Mouse (Mus musculus) forebrain, embryonic 15.5 days (tissue): Measurements from ENCODE around the gene Zfp850. TPM values are rescaled to one million over a fixed set of nuclear protein-coding genes. Genes with fewer than 3 reads are reported as not detected.

Experiments
- ATAC-seq: fragments of 200-750 bp; cut with Nextera tagmentation; replicated peaks from 2 replicates; pipeline ENCODE4 v1.8.0; 2017; ENCODE audit warnings: mild to moderate bottlenecking, moderate TSS enrichment, moderate library complexity
- H3K27ac ChIP-seq: fragments of 300-500 bp; sonication (generic); replicated peaks from 2 replicates; pipeline ENCODE4 v1.5.1; 2015; ENCODE audit warnings: mild to moderate bottlenecking, inconsistent platforms
- H3K27me3 ChIP-seq: fragments of 300-500 bp; sonication (generic); 2 replicates; pipeline ENCODE4 v1.6.1; 2015; ENCODE audit warnings: inconsistent platforms
- H3K36me3 ChIP-seq: fragments of 300-500 bp; sonication (generic); 2 replicates; pipeline ENCODE4 v1.6.1; 2015; ENCODE audit warnings: mild to moderate bottlenecking, inconsistent platforms
- H3K4me1 ChIP-seq: fragments of 300-500 bp; sonication (generic); 2 replicates; pipeline ENCODE4 v1.6.1; 2015; ENCODE audit warnings: inconsistent platforms
- H3K4me2 ChIP-seq: fragments of 300-500 bp; sonication (generic); replicated peaks from 2 replicates; pipeline ENCODE4 v1.6.1; 2015; ENCODE audit warnings: mild to moderate bottlenecking, inconsistent platforms
- H3K4me3 ChIP-seq: fragments of 300-500 bp; sonication (generic); 2 replicates; pipeline ENCODE4 v1.5.1; 2015; ENCODE audit warnings: mild to moderate bottlenecking, inconsistent platforms
- H3K9ac ChIP-seq: fragments of 300-500 bp; sonication (generic); replicated peaks from 2 replicates; pipeline ENCODE4 v1.6.1; 2015; ENCODE audit warnings: mild to moderate bottlenecking, inconsistent platforms
- H3K9me3 ChIP-seq: fragments of 300-500 bp; sonication (generic); 2 replicates; pipeline ENCODE4 v1.6.1; 2016; ENCODE audit warnings: inconsistent platforms
- WGBS: fragments of 180-500 bp; shearing (Covaris S2); methylation state at CpG from one replicate; pipeline ENCODE4 v1.1.7; 2015; ENCODE audit warnings: mixed read lengths; 5-methylcytosine and 5-hydroxymethylcytosine counted together
- polyA plus RNA-seq: library from polyadenylated mRNA; unstranded; fragments of >200 nt; fragmentation: Nextera tagmentation; extraction: Ambion mirVana; gene quantifications from 2 replicates; pipeline ENCODE4 v1.2.1, GENCODE M21; 2015

Gene Zfp850
- 6.4 and 7.1 TPM in 2 replicates for polyA plus RNA-seq

DNA sequence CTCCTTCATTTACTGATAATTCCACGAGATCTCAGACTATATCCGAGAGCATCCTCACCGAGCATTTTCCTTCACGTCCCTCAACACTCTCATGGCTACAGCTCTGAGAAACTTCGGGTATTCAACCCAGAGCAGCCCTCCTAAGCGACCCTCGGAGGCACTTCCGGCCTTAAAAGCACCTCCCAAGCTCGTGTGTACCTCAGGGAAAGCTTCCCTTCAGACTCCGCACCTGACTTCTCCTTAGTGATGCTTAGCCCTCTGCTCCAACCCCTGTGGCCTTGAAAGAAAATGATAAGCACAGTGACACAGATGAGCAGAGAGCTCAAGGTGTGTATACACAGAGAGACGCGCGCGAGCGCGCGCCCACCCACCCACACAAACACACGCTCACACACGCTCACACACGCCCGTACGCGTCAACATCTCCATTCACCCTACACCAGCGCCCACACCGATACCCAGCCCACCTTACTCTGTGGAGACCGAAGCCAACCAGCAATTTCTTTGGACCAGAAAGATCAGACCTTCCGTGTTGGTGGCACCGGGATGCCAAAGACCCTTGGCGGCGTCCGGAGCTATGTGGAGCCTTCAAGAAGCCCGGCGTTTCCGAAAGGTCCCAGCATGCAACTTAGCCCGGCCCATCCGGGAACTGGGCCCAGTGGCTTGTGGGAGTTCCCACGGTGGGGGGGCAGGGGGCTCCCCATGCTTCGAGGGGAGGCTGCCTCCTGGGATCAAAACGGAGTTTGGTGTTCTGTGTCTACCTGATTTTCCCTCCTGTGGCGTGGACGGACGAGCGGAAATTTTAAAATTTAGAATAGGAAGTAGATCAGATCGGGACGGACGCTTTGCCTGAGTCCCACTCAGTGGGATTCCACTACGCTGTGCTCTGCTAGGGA lies at the start of gene Zfp850:
Gene Zfp850 (minus strand): TSS at position 567 of the 896 bp plus-strand sequence.
- H3K4me2 ChIP-seq = peak within 1 kb of the TSS; percentile 68
- WGBS = under 1% methylated on average over 47 of the region's 47 CpGs
- peak within 1 kb of the TSS; percentile 62 for H3K4me3 ChIP-seq

DNA sequence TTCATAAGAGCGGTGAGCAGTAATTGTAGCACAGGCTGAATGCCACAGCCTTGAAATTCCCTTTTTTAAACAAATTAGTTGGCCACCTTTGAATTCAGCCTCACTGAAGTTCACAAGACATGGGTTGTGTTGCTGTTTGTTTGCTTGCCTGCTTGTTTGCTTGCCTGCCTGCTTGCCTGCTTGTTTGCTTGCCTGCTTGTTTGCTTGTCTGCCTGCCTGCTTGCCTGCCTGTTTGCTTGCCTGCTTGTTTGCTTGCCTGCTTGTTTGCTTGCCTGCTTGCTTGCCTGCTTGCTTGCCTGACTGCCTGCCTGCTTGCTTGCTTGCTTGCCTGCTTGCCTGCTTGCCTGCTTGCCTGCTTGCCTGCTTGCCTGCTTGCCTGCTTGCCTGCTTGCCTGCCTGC lies 46.1 kb upstream of the Zfp850 start:
- no peaks in the 10 kb centered on the region for H3K36me3 ChIP-seq
- no peaks in the 10 kb centered on the region for H3K4me1 ChIP-seq
- 81% methylated on average over 1 of the region's 1 CpGs for WGBS
- no peaks in the 10 kb centered on the region for H3K27me3 ChIP-seq
- no peak for ATAC-seq
- H3K27ac ChIP-seq = no peak overlapping the region
- H3K4me3 ChIP-seq = no peak overlapping the region
- no peaks in the 10 kb centered on the region for H3K9me3 ChIP-seq
- no peak overlapping the region for H3K9ac ChIP-seq
- no peak overlapping the region for H3K4me2 ChIP-seq

More for the DNA sequence above, at the start of gene Zfp850:
- peak; percentile 93 for ATAC-seq
- no peaks in the 10 kb centered on the region for H3K9me3 ChIP-seq
- peaks cover 13% of the 10 kb centered on the region for H3K4me1 ChIP-seq
- H3K9ac ChIP-seq = peak within 1 kb of the TSS; percentile 66
- peak within 1 kb of the TSS; percentile 66 for H3K27ac ChIP-seq
- peaks cover 3% of the 10 kb centered on the region for H3K36me3 ChIP-seq
- no peaks in the 10 kb centered on the region for H3K27me3 ChIP-seq

DNA sequence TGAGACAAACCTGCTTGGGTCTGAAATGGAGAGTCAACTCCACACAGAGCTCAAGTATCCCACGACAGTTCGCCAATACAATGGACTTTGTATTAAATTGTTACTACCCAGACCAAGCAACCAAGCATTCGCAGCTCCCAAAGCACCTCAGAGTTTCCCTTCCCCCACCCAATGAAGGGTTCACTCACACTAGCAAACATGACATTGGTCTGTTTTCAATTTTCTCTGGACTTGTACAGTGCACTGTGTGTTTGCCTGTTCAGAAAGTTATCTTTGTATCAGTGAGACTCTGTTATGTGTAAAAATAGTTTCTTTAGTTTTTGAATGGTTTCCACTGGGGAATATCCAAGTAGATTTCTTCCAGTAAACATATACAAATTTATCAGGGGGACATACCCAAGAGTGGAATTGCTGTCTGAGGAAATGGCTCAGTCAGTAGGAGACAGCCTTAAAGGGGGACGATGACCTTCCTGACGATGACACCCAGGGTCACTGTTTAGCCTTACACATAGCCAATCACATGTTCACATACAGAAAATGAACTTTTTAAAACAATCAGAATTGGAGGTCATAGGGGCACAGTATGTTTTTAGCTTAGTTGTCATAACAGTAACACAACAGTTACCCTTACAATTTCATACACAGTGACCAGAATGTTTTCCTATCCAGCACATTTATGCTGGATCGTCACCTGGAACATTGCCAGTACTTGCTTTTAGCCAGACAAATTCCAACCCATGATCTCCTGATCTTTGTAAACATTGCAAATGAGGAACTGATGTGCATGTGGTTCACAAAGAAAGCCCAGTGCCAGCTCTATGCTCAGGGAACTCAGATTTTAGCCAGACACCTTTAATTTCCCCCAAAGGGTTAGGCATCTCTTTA lies 39.4 kb upstream of the Zfp850 start:
- Histone ChIP-seq H3K27ac (no peak overlapping the region), H3K9me3 (no peaks in the 10 kb centered on the region), H3K9ac (no peak overlapping the region), H3K4me1 (peaks cover 12% of the 10 kb centered on the region), H3K36me3 (peaks cover 5% of the 10 kb centered on the region), H3K4me2 (no peak overlapping the region), H3K27me3 (no peaks in the 10 kb centered on the region; the same call in 1 of the 2 replicates), H3K4me3 (no peak overlapping the region)
- no peak for ATAC-seq
- 84% methylated on average over 6 of the region's 6 CpGs for WGBS

DNA sequence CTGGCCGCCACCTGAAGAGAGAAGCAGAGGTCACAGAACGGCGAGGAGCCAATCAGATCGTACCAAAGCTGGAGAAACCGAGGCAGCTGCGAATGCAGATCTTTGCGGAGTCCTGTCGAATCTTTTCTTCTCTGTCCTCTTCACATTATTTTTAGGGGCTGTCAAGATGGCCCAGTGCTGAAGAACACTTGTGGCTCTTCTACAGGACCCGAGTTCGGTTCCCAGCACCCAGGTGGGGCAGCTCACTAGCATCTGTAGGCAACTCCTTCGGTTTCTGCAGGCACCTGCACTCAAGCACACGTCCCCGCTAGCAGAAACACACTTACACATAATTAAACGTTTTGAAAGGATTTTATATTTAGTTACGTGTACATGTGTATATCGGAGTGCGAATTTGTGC lies 36.7 kb upstream of the Zfp850 start:
- H3K4me1 ChIP-seq = peaks cover 13% of the 10 kb centered on the region
- H3K27me3 ChIP-seq = no peaks in the 10 kb centered on the region; the same call in 1 of the 2 replicates
- H3K27ac ChIP-seq = no peak overlapping the region
- WGBS = 59% methylated on average over 17 of the region's 17 CpGs
- H3K36me3 ChIP-seq = peaks cover 30% of the 10 kb centered on the region
- peak; percentile 4 for ATAC-seq
- H3K9ac ChIP-seq = no peak overlapping the region
- no peaks in the 10 kb centered on the region for H3K9me3 ChIP-seq
- peak overlapping the region; percentile 92; the same call in 1 of the 2 replicates for H3K4me3 ChIP-seq
- peak overlapping the region; percentile 82 for H3K4me2 ChIP-seq

DNA sequence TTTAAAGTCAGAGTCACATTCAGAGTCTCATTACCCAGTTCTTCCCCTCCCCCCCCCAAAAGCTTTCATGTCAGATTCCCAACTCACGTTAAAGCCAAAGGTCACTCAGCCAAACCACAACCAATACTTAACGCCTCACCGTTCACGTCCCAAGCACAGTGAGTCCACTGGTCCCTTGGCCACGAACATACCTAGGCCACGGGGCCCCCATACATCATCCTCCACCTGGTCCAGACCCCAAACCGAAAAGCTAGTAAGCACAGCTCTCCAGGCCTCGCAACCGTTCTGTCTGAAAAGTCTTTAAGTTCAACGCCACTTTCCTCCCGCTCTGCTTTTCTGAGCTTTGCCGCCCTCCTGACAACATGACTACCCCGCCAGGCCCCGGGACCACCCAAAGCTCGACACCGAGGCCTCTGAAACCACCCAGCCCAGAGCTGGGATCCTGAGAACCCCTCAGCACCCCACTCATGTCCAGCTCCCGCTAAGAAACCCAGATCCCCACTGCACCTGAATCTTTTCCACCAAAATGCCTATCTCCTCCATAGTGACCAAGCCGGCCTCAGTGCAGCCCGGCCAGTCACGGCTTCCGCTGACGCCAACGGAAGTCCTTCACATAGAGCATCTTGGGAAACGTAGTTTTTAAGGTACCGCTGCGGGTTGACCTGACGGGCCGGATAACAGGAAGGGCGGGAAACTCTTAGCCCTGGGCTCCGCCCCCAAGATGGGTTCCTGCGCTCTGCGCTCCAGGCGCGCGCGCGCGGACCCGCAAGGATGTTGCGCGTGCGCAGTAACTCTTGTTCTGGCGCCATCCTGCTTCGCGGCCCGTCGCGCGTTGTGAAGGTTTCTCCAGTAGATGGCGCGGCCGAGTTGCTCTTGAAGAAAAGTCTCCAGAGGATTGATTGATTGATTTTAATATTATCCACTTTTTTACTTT lies 35.8 kb upstream of the Zfp850 start, which contains the start of gene Psmc4:
Gene Psmc4 (minus strand): TSS at position 626 of the 934 bp plus-strand sequence.
- no peaks in the 10 kb centered on the region; the same call in 1 of the 2 replicates for H3K27me3 ChIP-seq
- H3K36me3 ChIP-seq = peaks cover 39% of the 10 kb centered on the region
- H3K4me1 ChIP-seq = peaks cover 13% of the 10 kb centered on the region
- peak within 1 kb of the TSS; percentile 62 for H3K27ac ChIP-seq
- peak within 1 kb of the TSS; percentile 82 for H3K4me2 ChIP-seq
- peak; percentile 98 for ATAC-seq
- WGBS = under 1% methylated on average over 52 of the region's 52 CpGs
- H3K9ac ChIP-seq = peak within 1 kb of the TSS; percentile 93
- no peaks in the 10 kb centered on the region for H3K9me3 ChIP-seq
- H3K4me3 ChIP-seq = peak within 1 kb of the TSS; percentile 92

DNA sequence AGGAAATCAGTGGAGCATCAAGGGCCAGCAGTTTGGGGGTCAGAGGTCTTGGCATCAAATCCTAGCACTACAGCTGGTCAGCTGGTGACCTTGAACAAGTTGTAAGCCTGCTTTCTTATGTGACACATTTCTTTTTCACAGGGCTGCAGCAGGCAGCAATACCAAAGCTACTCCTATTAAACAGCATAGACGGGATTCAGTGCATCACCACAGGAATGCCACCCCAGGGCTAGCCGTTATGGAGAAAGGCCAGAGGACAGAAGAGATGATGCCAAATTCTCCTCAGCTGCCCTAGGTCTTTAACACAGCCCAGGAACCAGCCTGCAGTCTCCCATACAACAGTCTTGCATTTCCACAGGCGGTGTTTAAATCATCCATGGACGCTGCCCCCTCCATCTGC lies 30.6 kb upstream of the Zfp850 start:
- H3K9ac ChIP-seq = no peak overlapping the region
- 90% methylated on average over 4 of the region's 4 CpGs for WGBS
- no peaks in the 10 kb centered on the region for H3K9me3 ChIP-seq
- no peak for ATAC-seq
- no peak overlapping the region for H3K4me3 ChIP-seq
- no peak overlapping the region for H3K4me2 ChIP-seq
- H3K4me1 ChIP-seq = peaks cover 13% of the 10 kb centered on the region
- no peak overlapping the region for H3K27ac ChIP-seq
- peaks cover 86% of the 10 kb centered on the region for H3K36me3 ChIP-seq
- H3K27me3 ChIP-seq = no peaks in the 10 kb centered on the region

DNA sequence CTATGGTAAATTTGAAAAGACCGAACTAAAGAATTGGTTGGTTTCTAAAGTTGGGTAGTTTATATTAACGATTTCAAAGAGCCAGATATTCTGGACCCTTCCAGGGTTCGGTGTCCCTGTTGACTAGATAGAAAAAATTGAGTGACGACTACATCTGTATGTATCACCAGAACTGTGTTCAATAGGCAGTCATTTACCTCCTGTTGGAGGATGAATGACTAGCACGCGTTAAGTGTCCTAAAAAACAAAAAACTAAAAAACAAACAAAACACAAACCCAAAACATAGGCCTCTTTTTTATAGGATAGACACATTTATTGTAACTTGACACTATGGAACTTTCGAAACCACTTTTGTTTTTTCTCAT lies 513 bp upstream of the Zfp850 start:
- Histone ChIP-seq H3K9me3 (no peaks in the 10 kb centered on the region), H3K27me3 (no peaks in the 10 kb centered on the region), H3K4me1 (peaks cover 13% of the 10 kb centered on the region), H3K9ac (peak overlapping the region; percentile 66), H3K36me3 (peaks cover 3% of the 10 kb centered on the region), H3K4me2 (peak overlapping the region; percentile 68), H3K27ac (peak overlapping the region; percentile 66; the same call in 1 of the 2 replicates), H3K4me3 (peak overlapping the region; percentile 62)
- WGBS = 20% methylated on average over 7 of the region's 7 CpGs
- ATAC-seq = peak; percentile 43; the same call in 1 of the 2 replicates

DNA sequence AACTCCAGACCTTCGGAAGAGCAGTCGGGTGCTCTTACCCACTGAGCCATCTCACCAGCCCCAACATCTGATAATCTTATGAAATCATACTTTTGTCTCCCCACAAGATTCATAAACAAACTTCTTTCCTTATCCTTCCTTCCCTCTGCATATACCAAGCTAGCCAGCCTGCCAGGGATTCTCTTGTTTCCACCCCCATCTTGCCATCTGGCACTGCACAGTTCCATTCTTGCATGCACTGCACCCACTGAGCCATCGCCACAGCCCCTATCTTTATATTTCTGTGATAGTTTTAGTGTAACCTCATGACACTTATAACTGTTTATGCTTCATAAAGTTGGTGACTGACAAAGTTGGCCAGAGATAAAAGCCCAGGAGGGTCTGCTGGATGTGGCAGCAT lies 3.6 kb downstream of the Zfp850 start:
- Histone ChIP-seq H3K4me3 (no peak overlapping the region), H3K4me2 (no peak overlapping the region), H3K27ac (no peak overlapping the region), H3K36me3 (peaks cover 16% of the 10 kb centered on the region), H3K27me3 (no peaks in the 10 kb centered on the region), H3K9me3 (no peaks in the 10 kb centered on the region), H3K4me1 (peaks cover 13% of the 10 kb centered on the region), H3K9ac (no peak overlapping the region)
- 94% methylated on average over 3 of the region's 3 CpGs for WGBS
- ATAC-seq = no peak

DNA sequence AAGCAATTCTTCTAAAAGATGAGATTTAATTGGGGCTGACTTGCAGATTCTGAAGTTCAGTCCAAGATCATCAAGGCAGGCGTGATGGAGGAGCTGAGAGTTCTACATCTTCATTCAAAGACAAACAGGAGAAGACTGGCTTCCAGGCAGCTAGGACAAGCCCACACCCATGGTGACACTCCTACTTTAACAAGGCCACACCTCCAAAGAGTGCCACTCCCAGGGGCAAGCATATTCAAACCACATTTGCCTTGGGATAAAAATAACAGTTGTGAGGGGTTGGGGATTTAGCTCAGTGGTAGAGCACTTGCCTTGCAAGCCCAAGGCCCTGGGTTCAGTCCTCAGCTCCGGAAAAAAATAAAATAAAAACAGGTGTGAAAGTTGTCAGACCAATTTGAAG lies 31.7 kb downstream of the Zfp850 start:
- Histone ChIP-seq H3K27ac (no peak overlapping the region), H3K36me3 (peaks cover 13% of the 10 kb centered on the region), H3K4me1 (peaks cover 18% of the 10 kb centered on the region), H3K9me3 (peaks cover 42% of the 10 kb centered on the region), H3K9ac (no peak overlapping the region), H3K4me2 (no peak overlapping the region), H3K27me3 (no peaks in the 10 kb centered on the region), H3K4me3 (no peak overlapping the region)
- ATAC-seq = no peak
- WGBS = 76% methylated on average over 2 of the region's 2 CpGs

DNA sequence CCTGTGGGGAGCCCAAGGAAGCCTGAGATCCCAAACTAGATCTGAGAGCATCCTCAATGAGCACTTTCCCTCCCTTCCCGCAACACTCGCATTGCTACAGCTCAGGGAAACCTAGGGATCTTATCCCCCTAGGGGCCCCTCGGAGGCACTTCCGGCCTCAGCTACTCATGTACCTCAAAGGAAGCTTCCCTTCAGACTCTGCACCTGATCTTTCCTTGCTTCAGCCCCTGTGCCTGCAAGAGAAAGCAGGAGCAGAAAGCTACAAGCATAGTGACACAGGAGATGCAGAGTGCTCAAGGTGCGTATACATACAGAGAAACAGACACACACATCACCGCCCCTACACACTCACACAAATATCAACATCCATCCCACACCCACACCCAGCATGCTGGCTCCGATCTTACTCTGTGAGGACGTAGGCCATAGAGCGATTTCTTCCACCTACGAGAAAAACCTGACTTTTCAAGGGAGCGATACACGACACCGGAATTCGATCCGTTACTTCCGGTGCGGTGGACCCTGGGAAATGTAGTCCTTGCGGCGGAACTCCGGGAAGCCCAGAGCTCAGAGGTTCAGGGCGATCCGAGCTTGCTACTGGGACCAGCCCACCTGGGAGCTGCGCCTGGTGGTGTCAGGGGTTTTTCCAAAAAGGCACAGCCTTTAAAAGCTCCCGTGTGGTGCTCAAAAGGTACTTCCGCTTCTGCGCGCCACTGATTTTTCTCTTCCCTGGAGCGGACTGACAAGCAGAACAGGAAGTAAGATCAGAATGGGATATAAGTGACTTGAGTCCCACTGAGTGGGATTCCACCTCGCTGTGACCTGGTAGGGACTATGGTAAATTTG lies 35.0 kb downstream of the Zfp850 start, which contains the start of gene Zfp780b:
Gene Zfp780b (minus strand): TSS at position 489 of the 846 bp plus-strand sequence.
- Histone ChIP-seq H3K4me3 (peak within 1 kb of the TSS; percentile 78), H3K27me3 (no peaks in the 10 kb centered on the region), H3K9ac (peak within 1 kb of the TSS; percentile 82), H3K4me1 (peaks cover 21% of the 10 kb centered on the region), H3K36me3 (no peaks in the 10 kb centered on the region; the same call in 1 of the 2 replicates), H3K27ac (peak within 1 kb of the TSS; percentile 82), H3K4me2 (peak within 1 kb of the TSS; percentile 95), H3K9me3 (peaks cover 16% of the 10 kb centered on the region)
- WGBS = under 1% methylated on average over 29 of the region's 29 CpGs
- ATAC-seq = peak; percentile 91
